Mouse (Mus musculus) Muller cell, postnatal 12 days (primary cell): ENCODE results near the gene Idh3g.
A peak's percentile ranks its signal among the peaks of the same experiment; 100 is the strongest.

Source experiments
- DNase-seq: peaks from one replicate; pipeline ENCODE4 v3.0.0-alpha.2; 2015; ENCODE audit errors: inconsistent ontology term

Gene Idh3g

GRCm38 (mm10) chrX:73786364-73787224 is at the start of gene Idh3g, which contains the start of gene Ssr4:
TSS of gene Idh3g (minus strand) at chrX:73786897.
TSS of gene Ssr4 (plus strand) at chrX:73787028.
- DNase-seq, result peak; percentile 97

DNA sequence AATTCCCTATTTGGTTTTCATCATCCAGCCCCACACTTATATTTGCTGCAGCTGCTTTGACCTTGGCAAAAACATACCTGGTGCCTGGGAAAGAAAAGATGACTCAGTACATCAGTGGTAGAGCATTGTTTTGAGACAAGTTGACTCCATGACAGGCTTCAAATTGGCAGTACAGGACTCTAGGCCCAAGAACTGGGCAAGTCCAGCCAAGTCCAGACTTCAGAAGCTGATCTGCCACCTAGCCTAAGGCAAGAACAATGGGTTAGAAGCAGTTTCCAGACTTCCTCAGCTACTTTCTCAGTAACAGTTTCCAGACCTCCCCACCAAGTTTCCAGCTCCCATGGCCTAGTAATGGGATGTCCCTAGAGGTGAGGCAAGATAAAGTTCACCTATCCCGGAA is 49.0 kb upstream of the Idh3g start:
- no peak for DNase-seq

GRCm38 (mm10) chrX:73824185-73825151 is 37.8 kb upstream of the Idh3g start, which contains the start of gene Pdzd4:
TSS of gene Pdzd4 (minus strand) at chrX:73824969.
- DNase-seq, result peak; percentile 68

DNA sequence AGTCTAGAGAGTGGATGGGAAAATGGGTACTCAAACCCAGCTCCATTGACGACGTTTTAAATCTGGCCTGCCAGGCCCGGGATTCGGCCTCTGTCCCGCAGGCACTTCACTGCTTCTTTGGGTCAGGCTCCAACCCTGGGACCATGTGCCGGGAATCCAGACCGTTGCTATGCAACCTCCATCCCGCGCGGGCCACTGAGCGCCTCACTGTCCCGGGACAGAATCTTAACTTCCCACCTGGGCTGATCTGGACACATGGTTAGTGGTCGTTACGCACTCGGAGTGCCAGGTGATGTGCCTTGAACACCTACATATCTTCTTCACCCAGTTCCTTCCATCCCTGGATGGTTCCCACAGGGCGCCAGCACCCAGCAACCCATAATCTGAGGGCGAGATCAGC is 37.0 kb upstream of the Idh3g start:
- no peak for DNase-seq

DNA sequence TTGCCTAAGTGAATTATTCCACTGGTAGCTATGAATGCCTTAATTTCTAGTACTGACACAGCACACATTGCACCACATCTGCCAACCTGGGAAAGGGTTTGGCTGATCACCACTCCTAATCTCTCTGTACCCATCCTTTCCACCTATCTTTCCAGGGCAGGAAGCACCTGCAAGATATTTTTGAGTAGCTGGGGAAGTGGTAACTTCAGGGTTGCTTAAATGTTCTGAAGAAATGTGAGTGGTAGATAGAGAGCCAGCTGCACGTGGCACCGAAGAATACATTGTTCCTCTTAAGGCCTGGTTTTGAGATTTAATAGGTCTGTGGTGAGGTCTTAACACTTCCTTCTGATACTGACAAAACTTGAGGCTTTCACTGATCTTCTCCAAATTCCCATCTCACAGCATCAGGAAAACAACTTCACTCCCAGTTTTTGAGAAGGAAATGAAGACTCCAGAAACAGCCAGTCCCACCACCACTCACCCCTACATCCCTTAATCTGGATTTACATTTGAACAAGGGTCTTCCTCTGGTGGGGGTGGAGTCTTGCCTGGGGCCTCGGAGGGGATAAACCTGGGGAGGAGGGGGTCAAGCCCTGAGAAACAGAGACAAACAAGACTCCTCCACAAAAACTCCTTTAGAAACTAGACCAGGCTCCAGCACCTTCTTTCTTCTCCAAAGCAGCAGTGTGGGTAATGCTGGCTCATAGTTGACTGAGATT is 30.1 kb upstream of the Idh3g start:
- no peak for DNase-seq

- no peak for DNase-seq
These were observed 28.4 kb upstream of the Idh3g start for GRCm38 (mm10) chrX:73815072-73815471.

DNA sequence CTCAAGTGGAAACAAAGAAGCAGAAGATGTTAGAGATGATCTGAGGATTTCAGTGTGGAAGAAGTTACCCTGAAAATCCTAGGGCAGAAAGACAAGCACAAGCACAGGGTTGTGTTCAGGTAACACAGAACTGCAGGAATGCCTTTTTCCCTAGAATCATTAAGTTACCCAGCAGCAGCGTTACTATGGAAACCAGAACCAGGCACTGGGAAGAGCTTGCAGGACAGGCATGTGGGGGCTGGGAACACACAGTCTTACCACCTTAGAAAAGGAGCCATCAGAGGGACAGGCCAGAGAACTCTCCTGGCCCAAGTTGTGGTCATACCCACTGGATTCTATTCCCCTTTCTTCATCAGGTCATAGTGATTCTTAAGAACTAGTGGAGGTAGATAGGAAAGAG is 19.1 kb upstream of the Idh3g start:
- DNase-seq, result no peak

- DNase-seq, result peak; percentile 75
These were observed 11.8 kb upstream of the Idh3g start for GRCm38 (mm10) chrX:73798502-73798901.

DNA sequence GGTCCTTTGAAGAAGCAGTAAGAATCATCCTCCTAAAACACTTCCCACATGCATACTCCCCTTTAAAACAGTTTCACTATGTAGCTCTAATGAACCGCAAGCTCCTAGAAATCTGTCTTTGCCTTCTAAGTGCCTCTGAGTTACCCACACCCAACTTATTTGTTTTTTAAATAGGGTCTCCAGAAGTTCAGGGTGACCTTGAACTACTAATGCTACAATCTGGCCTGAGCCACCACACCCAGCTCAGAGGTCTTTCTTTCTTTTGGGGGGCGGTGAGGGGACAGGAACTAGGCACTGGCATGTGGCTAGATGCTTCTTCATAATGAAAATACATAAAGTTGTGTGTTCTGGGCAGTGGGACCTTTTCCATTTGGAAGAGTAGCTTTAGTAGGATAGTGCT is 10.8 kb upstream of the Idh3g start:
- DNase-seq, result no peak

GRCm38 (mm10) chrX:73793505-73793904 is 6.8 kb upstream of the Idh3g start:
- DNase-seq, result no peak

DNA sequence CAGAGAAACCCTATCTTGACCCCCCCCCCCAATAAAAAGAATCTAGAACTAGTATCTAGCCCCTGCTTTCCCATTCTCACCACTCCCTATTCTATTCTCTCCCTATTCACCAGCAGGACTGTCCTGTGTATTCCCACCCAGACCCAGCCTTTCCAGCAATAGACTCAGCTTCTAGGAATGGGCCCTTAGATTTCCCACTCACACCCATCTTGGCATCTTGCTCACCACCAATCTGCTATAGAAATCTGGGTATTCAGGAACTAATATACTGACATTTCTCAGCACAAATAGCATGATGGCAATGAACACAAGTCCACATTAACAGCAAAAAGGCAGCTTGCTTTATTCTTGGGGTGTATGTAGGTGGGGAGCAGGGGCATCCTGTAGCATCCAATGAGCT is 6.3 kb upstream of the Idh3g start:
- no peak for DNase-seq

GRCm38 (mm10) chrX:73788501-73788900 is 1.8 kb upstream of the Idh3g start:
- no peak for DNase-seq

- no peak for DNase-seq
These were observed 495 bp upstream of the Idh3g start for GRCm38 (mm10) chrX:73787225-73787558.

- DNase-seq, result no peak
These were observed 1.0 kb downstream of the Idh3g start for GRCm38 (mm10) chrX:73785666-73786065.

DNA sequence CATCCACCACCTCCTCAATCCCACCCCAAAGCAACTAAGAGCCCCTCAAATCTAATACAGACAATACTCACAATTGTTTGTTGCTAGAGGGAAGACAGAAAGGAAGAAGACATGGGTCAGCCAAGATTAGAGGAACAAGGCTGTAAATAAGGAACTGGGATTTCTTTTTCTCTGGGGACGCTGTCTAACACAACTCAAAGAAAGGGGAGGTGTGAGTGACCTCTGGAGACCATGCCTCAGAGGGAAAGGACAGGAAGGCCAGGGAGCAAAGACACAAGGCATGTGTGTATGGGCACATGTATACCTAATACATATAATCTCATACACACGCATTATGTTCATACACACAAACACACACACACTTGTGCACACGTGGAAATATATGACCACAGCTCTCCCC is 4.5 kb downstream of the Idh3g start:
- no peak for DNase-seq

DNA sequence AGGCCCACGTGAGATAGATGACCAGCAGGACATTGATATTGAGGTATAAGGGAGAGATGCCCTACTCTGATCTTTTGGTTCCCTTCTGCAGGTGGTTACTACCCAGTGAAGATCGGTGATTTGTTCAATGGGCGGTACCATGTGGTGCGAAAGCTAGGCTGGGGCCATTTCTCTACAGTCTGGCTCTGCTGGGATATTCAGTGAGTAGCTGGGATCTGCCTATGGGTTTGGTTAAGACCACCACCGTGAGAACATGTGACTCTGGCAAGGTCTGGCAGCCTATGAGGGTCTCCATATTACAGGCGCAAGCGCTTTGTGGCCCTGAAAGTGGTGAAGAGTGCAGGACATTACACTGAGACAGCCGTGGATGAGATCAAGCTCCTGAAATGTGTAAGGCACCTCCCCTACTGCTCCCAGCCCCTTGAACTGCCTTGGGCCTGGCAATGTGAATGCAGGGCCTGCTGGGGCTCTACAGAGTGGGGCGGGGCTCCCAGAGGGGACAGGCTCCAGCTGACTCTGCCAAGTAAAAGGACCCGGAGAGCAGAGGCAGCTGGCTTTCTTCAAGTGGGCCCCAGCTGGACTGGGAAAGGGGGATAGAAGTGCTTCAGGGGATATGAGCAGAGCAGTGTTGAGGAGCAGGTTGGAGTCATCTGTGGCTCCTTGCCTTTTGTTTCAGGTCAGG is 11.8 kb downstream of the Idh3g start:
- no peak for DNase-seq

DNA sequence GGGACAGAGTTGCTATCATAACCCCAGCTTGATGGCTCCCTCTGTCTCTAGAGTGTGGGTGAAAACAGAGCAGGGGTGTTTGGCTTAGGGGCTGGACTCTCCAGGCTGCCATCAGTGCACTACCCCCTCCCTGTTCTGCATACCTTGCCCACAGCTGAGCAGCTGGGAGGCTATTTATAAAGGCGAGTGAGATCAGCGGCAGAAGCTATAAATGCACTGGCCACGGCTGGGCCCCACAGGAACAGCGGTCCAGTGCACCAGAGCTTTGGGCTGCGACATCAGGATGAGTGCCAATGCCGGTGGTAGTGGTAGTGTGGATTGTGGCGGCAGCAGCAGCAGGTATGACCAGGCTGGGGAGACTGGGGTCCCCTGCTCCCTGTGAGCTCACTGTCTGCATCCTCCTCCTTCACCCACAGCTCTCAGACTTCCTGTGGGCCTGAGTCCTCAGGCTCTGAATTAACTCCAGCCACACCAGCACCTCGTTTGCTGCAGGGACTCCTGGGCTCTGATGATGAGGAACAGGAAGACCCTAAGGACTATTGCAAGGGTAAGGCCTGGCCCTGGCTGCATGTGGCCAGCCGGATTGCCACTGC is 12.4 kb downstream of the Idh3g start, which contains the start of gene Srpk3:
Gene Srpk3 (plus strand): TSS at position 238 of the 593 bp plus-strand sequence.
- no peak for DNase-seq

GRCm38 (mm10) chrX:73767267-73767666 is 19.4 kb downstream of the Idh3g start:
- no peak for DNase-seq

DNA sequence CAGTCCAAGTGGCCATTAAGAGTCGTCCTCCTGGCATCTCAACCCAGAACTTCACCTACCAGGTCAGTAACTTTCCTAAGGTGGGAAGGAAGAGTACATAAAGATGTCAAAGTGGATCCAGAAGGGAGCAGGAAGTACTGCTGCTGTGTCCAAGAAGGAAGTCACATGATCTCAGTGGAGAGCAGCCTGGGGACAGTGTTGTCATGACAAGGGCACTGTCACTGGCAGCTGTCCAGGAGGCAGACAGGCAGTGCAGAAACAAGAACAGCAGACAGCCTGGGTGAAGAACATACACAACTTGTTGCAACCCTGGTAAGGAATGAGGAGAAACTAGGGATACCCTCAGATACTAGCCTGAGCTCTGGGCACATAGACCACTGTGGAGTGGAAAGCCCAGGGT is 21.4 kb downstream of the Idh3g start:
- no peak for DNase-seq

DNA sequence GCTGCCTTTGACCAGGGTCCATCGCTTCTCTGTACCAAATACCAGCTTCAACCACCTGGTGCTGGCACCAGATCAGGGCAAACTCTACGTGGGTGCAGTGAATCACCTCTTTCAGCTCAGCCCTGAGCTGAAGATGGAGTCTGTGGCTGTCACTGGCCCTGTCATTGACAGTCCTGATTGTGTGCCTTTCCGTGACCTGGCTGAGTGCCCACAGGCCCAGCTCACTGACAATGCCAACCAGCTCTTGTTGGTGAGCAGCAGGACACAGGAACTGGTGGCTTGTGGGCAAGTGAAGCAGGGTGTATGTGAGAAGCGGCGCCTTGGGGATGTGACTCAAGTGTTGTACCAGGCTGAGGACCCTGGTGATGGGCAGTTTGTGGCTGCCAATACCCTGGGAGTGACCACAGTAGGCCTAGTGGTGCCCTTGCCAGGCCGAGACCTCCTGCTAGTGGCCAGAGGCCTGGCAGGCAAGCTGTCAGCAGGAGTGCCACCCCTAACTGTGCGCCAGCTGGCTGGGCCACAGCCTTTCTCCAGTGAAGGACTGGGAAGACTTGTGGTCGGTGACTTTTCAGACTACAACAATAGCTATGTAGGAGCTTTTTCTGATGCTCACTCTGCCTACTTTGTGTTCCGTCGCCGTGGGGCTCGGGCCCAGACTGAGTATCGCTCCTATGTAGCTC is 27.9 kb downstream of the Idh3g start:
- peak; percentile 71 for DNase-seq
